Mouse (Mus musculus): Measurements from ENCODE around the gene Tmem110. TPM values are rescaled to one million over a fixed set of nuclear protein-coding genes. Genes with fewer than 3 reads are reported as not detected.

Tmem110 gene
- polyA plus RNA-seq, 1 experiment from 2014 or later = 19.6 TPM

- 0 out of 2 replicates have a peak, but pooled peaks cover 2% of the 10 kb centered on the region for H3K36me3 ChIP-seq
- no peak overlapping the region for H3K4me2 ChIP-seq
- no peak overlapping the region for H3K4me3 ChIP-seq
- 87% methylated on average over 17 of the region's 17 CpGs for WGBS
- no peak for ATAC-seq (ENCODE audit: low read depth)
- no peaks in the 10 kb centered on the region for H3K4me1 ChIP-seq (replicated peaks)
- H3K9ac ChIP-seq = no peak overlapping the region
- no peak overlapping the region for H3K27ac ChIP-seq (replicated peaks)
- no peaks in the 10 kb centered on the region for H3K9me3 ChIP-seq
- no peaks in the 10 kb centered on the region for H3K27me3 ChIP-seq
These were observed 55.7 kb downstream of the Tmem110 start for GRCm38 (mm10) chr14:30880811-30881717.

GRCm38 (mm10) chr14:30881718-30882108 is 56.3 kb downstream of the Tmem110 start:
- no peak overlapping the region for H3K27ac ChIP-seq (replicated peaks)
- H3K9ac ChIP-seq = no peak overlapping the region
- ATAC-seq (ENCODE audit: low read depth) = no peak
- no peaks in the 10 kb centered on the region for H3K9me3 ChIP-seq
- no peak overlapping the region for H3K4me3 ChIP-seq
- WGBS = 94% methylated on average over 3 of the region's 3 CpGs
- H3K4me1 ChIP-seq (replicated peaks) = no peaks in the 10 kb centered on the region
- 0 out of 2 replicates have a peak, but pooled peaks cover 2% of the 10 kb centered on the region for H3K36me3 ChIP-seq
- H3K27me3 ChIP-seq = no peaks in the 10 kb centered on the region
- no peak overlapping the region for H3K4me2 ChIP-seq

DNA sequence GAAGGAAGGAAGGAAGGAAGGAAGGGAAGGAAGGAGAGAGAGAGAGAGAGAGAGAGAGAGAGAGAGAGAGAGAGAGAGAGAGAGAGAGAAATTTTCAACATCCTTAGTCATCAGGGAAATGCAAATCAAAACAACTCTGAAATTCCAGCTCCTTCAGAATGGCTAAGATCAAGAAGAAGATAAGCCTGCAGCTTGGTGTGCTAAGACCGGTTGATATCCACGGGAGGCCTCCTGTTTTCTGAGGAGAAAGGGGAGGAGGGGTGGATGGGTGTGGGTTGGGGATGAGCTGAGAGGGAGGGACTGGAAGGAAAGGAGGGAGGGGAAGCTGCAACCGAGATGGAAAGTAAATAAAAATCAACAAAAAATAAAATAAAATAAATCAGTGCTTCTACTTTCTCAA is 59.9 kb downstream of the Tmem110 start:
- no peak overlapping the region for H3K4me3 ChIP-seq
- WGBS = 29% methylated on average over 3 of the region's 3 CpGs
- H3K9ac ChIP-seq = no peak overlapping the region
- H3K27ac ChIP-seq (replicated peaks) = no peak overlapping the region
- H3K36me3 ChIP-seq = no peaks in the 10 kb centered on the region
- no peak for ATAC-seq (ENCODE audit: low read depth)
- H3K4me1 ChIP-seq (replicated peaks) = peaks cover 6% of the 10 kb centered on the region; the same call in 1 of the 2 replicates
- H3K9me3 ChIP-seq = no peaks in the 10 kb centered on the region
- H3K27me3 ChIP-seq = no peaks in the 10 kb centered on the region
- no peak overlapping the region for H3K4me2 ChIP-seq

GRCm38 (mm10) chr14:30886204-30886603 is 60.8 kb downstream of the Tmem110 start, which contains the start of gene Itih4:
Gene Itih4, plus strand, starts transcription at chr14:30886476.
- Histone ChIP-seq H3K9ac (no peak within 1 kb of the TSS), H3K27ac (replicated peaks) (no peak within 1 kb of the TSS), H3K9me3 (no peaks in the 10 kb centered on the region), H3K36me3 (no peaks in the 10 kb centered on the region), H3K4me2 (no peak within 1 kb of the TSS), H3K27me3 (no peaks in the 10 kb centered on the region), H3K4me3 (no peak within 1 kb of the TSS), H3K4me1 (replicated peaks) (peaks cover 6% of the 10 kb centered on the region; the same call in 1 of the 2 replicates)
- 77% methylated on average over 3 of the region's 3 CpGs for WGBS
- no peak for ATAC-seq (ENCODE audit: low read depth)

GRCm38 (mm10) chr14:30888271-30888732 is 62.9 kb downstream of the Tmem110 start:
- WGBS = 22% methylated on average over 9 of the region's 9 CpGs
- Histone ChIP-seq H3K36me3 (no peaks in the 10 kb centered on the region), H3K4me1 (replicated peaks) (peaks cover 6% of the 10 kb centered on the region; the same call in 1 of the 2 replicates), H3K4me3 (no peak overlapping the region), H3K9ac (no peak overlapping the region), H3K9me3 (no peaks in the 10 kb centered on the region), H3K4me2 (0 out of 2 replicates have a peak overlapping the region, but pooled peaks have one; percentile 13), H3K27ac (replicated peaks) (no peak overlapping the region), H3K27me3 (no peaks in the 10 kb centered on the region)
- no peak for ATAC-seq (ENCODE audit: low read depth)

DNA sequence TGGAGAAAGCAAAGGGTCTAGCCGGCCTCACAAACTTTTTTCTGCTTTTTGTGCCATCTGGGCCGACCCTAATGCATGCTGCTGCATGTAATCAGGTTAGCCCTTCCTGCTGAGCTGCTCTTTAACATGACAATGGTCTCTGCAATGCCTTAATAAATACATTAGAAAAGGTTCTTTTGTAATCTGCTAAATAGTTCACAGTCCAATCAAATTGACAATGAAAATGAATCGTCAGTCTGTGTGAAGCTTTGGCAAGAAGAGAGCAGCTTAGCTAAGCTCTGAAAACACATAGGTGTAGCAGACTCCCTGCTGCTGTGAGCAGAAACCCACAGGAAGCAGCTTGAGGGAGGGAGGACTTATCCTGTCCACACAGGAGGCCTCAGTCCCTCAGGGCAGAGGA is 74.6 kb downstream of the Tmem110 start:
- no peak overlapping the region for H3K27ac ChIP-seq (replicated peaks)
- H3K36me3 ChIP-seq = no peaks in the 10 kb centered on the region
- no peaks in the 10 kb centered on the region for H3K9me3 ChIP-seq
- H3K4me1 ChIP-seq (replicated peaks) = no peaks in the 10 kb centered on the region
- 24% methylated on average over 3 of the region's 3 CpGs for WGBS
- no peaks in the 10 kb centered on the region for H3K27me3 ChIP-seq
- ATAC-seq (ENCODE audit: low read depth) = no peak
- H3K4me3 ChIP-seq = no peak overlapping the region
- H3K9ac ChIP-seq = no peak overlapping the region
- H3K4me2 ChIP-seq = no peak overlapping the region

DNA sequence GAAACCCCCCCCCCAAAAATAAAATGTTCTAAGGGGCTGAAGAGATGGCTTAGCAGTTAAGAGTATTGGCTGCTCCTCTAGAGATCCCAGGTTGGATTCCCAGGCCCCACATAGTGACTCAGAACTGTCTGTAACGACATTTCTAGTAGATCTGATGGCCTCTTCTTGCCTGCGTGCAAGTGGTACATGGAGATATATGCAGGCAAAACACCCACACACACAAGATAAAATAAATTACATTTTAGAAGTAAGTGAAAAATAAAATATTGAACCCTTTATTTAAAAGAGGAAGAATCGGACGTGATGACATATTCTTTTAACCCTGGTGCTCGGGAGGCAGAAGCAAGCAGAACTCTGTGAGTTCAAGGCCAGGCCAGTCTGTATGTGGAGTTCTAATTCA is 77.2 kb downstream of the Tmem110 start:
- no peak overlapping the region for H3K4me3 ChIP-seq
- H3K9ac ChIP-seq = no peak overlapping the region
- 92% methylated on average over 5 of the region's 5 CpGs for WGBS
- H3K36me3 ChIP-seq = no peaks in the 10 kb centered on the region
- no peaks in the 10 kb centered on the region for H3K27me3 ChIP-seq
- ATAC-seq (ENCODE audit: low read depth) = no peak
- H3K4me2 ChIP-seq = no peak overlapping the region
- no peaks in the 10 kb centered on the region for H3K9me3 ChIP-seq
- no peaks in the 10 kb centered on the region for H3K4me1 ChIP-seq (replicated peaks)
- no peak overlapping the region for H3K27ac ChIP-seq (replicated peaks)

DNA sequence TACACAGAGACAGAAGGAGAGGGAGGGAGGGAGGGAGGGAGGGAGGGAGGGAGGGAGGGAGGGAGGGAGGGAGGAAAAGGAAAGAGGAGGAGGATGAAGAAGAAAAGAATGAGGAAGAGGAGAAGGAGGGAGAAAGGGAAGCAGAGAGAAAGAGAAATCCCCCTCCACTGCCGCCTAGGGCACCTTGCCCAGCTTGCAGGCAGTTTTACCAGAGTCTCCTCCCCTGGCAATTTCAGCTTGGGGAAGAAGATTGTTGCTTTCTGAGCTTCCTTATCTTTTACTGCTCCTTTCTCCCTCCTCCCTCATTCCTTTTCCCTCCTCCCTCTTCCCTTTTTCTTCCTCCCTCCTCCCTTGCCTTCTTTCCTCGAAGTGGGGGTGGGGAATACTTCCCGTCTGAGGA is 77.6 kb downstream of the Tmem110 start:
- H3K4me3 ChIP-seq = no peak overlapping the region
- no peaks in the 10 kb centered on the region for H3K36me3 ChIP-seq
- H3K9ac ChIP-seq = no peak overlapping the region
- no peaks in the 10 kb centered on the region for H3K9me3 ChIP-seq
- no peak for ATAC-seq (ENCODE audit: low read depth)
- H3K4me2 ChIP-seq = no peak overlapping the region
- WGBS = 60% methylated on average over 3 of the region's 3 CpGs
- H3K27ac ChIP-seq (replicated peaks) = no peak overlapping the region
- no peaks in the 10 kb centered on the region for H3K4me1 ChIP-seq (replicated peaks)
- no peaks in the 10 kb centered on the region for H3K27me3 ChIP-seq

- no peaks in the 10 kb centered on the region for H3K9me3 ChIP-seq
- ATAC-seq (ENCODE audit: low read depth) = no peak
- no peak overlapping the region for H3K27ac ChIP-seq (replicated peaks)
- H3K4me1 ChIP-seq (replicated peaks) = no peaks in the 10 kb centered on the region
- no peak overlapping the region for H3K9ac ChIP-seq
- no peak overlapping the region for H3K4me2 ChIP-seq
- no peak overlapping the region for H3K4me3 ChIP-seq
- H3K36me3 ChIP-seq = no peaks in the 10 kb centered on the region
- WGBS = 88% methylated on average over 8 of the region's 8 CpGs
- no peaks in the 10 kb centered on the region for H3K27me3 ChIP-seq
These were observed 78.9 kb downstream of the Tmem110 start for GRCm38 (mm10) chr14:30904307-30904706.

DNA sequence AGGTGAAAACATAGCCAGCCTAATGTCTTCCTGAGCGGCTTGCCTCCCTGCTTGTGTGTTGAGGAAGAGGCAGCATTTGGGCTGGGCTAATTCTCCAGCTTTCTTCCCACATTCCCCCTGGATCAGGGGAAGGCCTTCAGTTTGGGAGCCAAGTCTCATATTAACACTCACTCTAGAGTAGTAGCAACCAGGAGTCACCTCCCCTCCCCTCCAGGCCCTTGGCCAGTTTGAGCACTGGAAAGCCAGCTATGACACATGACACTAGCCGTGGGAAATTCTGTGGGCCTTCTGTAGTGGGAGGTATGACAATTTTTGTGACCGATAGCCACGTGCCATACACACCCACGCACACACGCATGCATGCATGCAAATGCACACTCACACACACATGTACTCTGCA is 80.6 kb downstream of the Tmem110 start:
- ATAC-seq (ENCODE audit: low read depth) = no peak
- H3K4me2 ChIP-seq = no peak overlapping the region
- no peaks in the 10 kb centered on the region for H3K36me3 ChIP-seq
- no peaks in the 10 kb centered on the region for H3K9me3 ChIP-seq
- H3K4me1 ChIP-seq (replicated peaks) = no peaks in the 10 kb centered on the region
- 96% methylated on average over 6 of the region's 6 CpGs for WGBS
- no peaks in the 10 kb centered on the region for H3K27me3 ChIP-seq
- H3K4me3 ChIP-seq = no peak overlapping the region
- no peak overlapping the region for H3K27ac ChIP-seq (replicated peaks)
- no peak overlapping the region for H3K9ac ChIP-seq

DNA sequence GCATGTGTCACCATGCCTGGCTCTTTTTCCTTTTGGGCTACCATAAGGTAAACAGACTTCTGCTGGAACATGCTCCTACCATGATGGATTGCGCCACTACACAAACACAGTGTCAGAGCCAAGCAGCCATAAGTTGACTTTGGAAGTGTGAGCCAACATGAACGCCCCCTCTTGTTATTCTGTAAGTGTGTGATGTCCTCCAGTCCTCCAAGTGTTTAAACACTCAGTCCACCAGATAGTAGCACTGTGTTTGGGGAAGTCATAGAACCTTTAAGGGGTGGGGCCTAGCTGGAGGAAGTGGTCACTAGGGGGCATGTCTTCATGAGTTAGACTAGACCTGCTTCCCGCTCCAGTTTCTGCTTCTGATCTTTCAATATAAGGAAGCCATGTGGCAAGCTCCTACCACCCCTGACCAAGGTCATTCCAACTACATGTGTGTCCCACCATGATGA is 82.5 kb downstream of the Tmem110 start:
- Histone ChIP-seq H3K27me3 (no peaks in the 10 kb centered on the region), H3K36me3 (no peaks in the 10 kb centered on the region), H3K4me2 (no peak overlapping the region), H3K9ac (no peak overlapping the region), H3K9me3 (no peaks in the 10 kb centered on the region), H3K4me3 (no peak overlapping the region), H3K27ac (replicated peaks) (no peak overlapping the region), H3K4me1 (replicated peaks) (no peaks in the 10 kb centered on the region)
- WGBS = 77% methylated on average over 3 of the region's 3 CpGs
- no peak for ATAC-seq (ENCODE audit: low read depth)

GRCm38 (mm10) chr14:30911141-30911540 is 85.8 kb downstream of the Tmem110 start:
- Histone ChIP-seq H3K9me3 (no peaks in the 10 kb centered on the region), H3K27ac (replicated peaks) (no peak overlapping the region), H3K9ac (no peak overlapping the region), H3K36me3 (no peaks in the 10 kb centered on the region), H3K4me3 (no peak overlapping the region), H3K27me3 (no peaks in the 10 kb centered on the region), H3K4me1 (replicated peaks) (no peaks in the 10 kb centered on the region), H3K4me2 (no peak overlapping the region)
- ATAC-seq (ENCODE audit: low read depth) = no peak
- WGBS = 92% methylated on average over 8 of the region's 8 CpGs
